Mouse (Mus musculus): ENCODE measurements around the gene Zc3h14. TPM values are rescaled to one million over a fixed set of nuclear protein-coding genes. Genes with fewer than 3 reads are reported as not detected.

Gene Zc3h14
- total and polyA plus RNA-seq, 3 experiments: 89.2 to 173 (median 120) TPM

DNA sequence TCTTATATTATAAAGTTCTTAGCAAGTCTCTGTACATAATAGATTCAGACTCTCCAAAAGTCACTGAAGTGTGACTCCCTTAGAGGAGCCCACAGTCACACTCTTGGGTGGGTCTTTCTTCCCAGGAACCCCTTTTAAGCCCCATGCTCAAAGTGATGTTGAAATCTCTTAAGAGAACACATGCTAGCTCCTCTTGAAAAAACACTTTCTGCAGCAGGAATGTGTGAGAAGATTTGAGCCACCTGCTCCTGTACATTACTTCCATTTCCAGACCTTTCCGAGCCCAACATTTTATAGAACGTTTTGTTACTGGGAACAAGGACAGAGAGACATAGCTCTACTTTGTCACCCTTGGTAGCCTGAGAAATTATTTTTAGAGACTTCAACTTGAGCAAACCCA, 88.1 kb downstream of the Zc3h14 start:
- Histone ChIP-seq H3K27me3 (replicated peaks) (no peaks in the 10 kb centered on the region), H3K27ac (ENCODE audit: insufficient read depth, low read depth) (no peak overlapping the region), H3K36me3 (replicated peaks in 1 of 2; ENCODE audit: control insufficient read depth in 1 of 2, insufficient read depth in 1 of 2, low read length in 1 of 2) (peaks cover 3 to 5% of the 10 kb centered on the region in 2 experiments), H3K4me1 (ENCODE audit: control insufficient read depth in 1 of 2, insufficient read depth in 2 of 2) (peaks cover 0 to 32% of the 10 kb centered on the region in 2 experiments; a peak in 2 of 4 replicates), H3K9ac (ENCODE audit: insufficient read depth, low read depth) (no peak overlapping the region), H3K4me2 (ENCODE audit: insufficient read depth, low read depth, poor library complexity, severe bottlenecking) (no peak overlapping the region), H3K9me3 (replicated peaks; ENCODE audit: low read length) (no peaks in the 10 kb centered on the region), H3K4me3 (replicated peaks in 1 of 3; ENCODE audit: low read depth in 2 of 3, low read length in 2 of 3, poor library complexity in 1 of 3) (no peak overlapping the region), H3K79me2 (replicated peaks; ENCODE audit: control insufficient read depth, extremely low read depth, insufficient read depth, poor library complexity, severe bottlenecking) (no peaks in the 10 kb centered on the region)
- TF ChIP-seq USF2 (conservative IDR thresholded peaks at IDR 0.05; ENCODE audit: low read depth, low read length) (no peak), JUN (IDR thresholded peaks at IDR 0.05; ENCODE audit: insufficient read depth, low read depth, low read length) (no peak), IRF4 (IDR thresholded peaks at IDR 0.05; ENCODE audit: low read depth, low read length) (no peak)
- no peak for DNase-seq (ENCODE audit: extremely low read depth)
- in situ Hi-C loops (cut with MboI; ENCODE audit: low pct_ligation_motif_present, low pct_unique_long_range_greater_than_20kb, low sequenced_read_pairs): no loop called here
- dilution Hi-C loops (cut with MboI; ENCODE audit: extremely low pct_ligation_motif_present, extremely low pct_unique_long_range_greater_than_20kb, low sequenced_read_pairs): no loop called here

DNA sequence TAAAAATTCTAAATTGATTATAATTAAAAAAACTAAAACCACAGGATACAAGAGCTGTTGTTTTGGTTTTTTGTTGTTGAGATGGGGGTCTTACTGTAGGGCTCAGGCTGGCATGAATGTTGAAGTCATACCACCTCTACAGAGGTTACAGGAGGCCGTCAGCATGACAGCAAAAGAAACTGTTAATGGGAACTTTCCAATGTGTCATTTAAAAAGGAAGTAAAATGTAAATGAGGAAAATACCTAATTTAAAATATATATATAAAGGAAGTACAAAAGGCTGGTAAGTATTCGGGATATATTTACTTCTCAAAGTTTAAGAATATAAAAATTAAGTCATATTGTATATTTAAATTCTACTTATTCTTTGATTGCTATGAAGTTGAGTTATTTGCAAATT, 88.7 kb downstream of the Zc3h14 start:
- dilution Hi-C loops (cut with MboI; ENCODE audit: extremely low pct_ligation_motif_present, extremely low pct_unique_long_range_greater_than_20kb, low sequenced_read_pairs) (no loop called here), in situ Hi-C loops (cut with MboI; ENCODE audit: low pct_ligation_motif_present, low pct_unique_long_range_greater_than_20kb, low sequenced_read_pairs) (no loop called here)
- Histone ChIP-seq H3K4me3 (replicated peaks in 1 of 3; ENCODE audit: low read depth in 2 of 3, low read length in 2 of 3, poor library complexity in 1 of 3) (no peak overlapping the region), H3K4me1 (ENCODE audit: control insufficient read depth in 1 of 2, insufficient read depth in 2 of 2) (peaks cover 0 to 38% of the 10 kb centered on the region in 2 experiments; a peak in 2 of 4 replicates), H3K27ac (ENCODE audit: insufficient read depth, low read depth) (no peak overlapping the region), H3K9me3 (replicated peaks; ENCODE audit: low read length) (no peaks in the 10 kb centered on the region), H3K27me3 (replicated peaks) (no peaks in the 10 kb centered on the region), H3K36me3 (replicated peaks in 1 of 2; ENCODE audit: control insufficient read depth in 1 of 2, insufficient read depth in 1 of 2, low read length in 1 of 2) (peaks cover 3 to 5% of the 10 kb centered on the region in 2 experiments), H3K4me2 (ENCODE audit: insufficient read depth, low read depth, poor library complexity, severe bottlenecking) (no peak overlapping the region; the same call in 1 of the 2 replicates), H3K79me2 (replicated peaks; ENCODE audit: control insufficient read depth, extremely low read depth, insufficient read depth, poor library complexity, severe bottlenecking) (no peaks in the 10 kb centered on the region), H3K9ac (ENCODE audit: insufficient read depth, low read depth) (no peak overlapping the region)
- TF ChIP-seq MAX (IDR thresholded peaks at IDR 0.05; ENCODE audit: low read length) (no peak), HCFC1 (IDR thresholded peaks at IDR 0.05; ENCODE audit: low read depth, low read length) (no peak), POLR2A (IDR thresholded peaks at IDR 0.05; ENCODE audit: low read depth, low read length) (no peak), JUND (conservative IDR thresholded peaks at IDR 0.05; ENCODE audit: low read depth, low read length) (0 out of 2 replicates have a peak, but pooled peaks have one; percentile 26), RCOR1 (conservative IDR thresholded peaks at IDR 0.05; ENCODE audit: low read depth, low read length) (no peak), MAZ (IDR thresholded peaks at IDR 0.05; ENCODE audit: low read depth, low read length) (no peak), GABPA (IDR thresholded peaks at IDR 0.05; ENCODE audit: insufficient replicate concordance, low read depth, low read length) (no peak), EP300 (IDR thresholded peaks at IDR 0.05; ENCODE audit: low read length) (peak; percentile 56; the same call in 1 of the 2 replicates), IRF4 (IDR thresholded peaks at IDR 0.05; ENCODE audit: low read depth, low read length) (peak; percentile 58; the same call in 1 of the 2 replicates), JUN (IDR thresholded peaks at IDR 0.05; ENCODE audit: insufficient read depth, low read depth, low read length) (0 out of 2 replicates have a peak, but pooled peaks have one; percentile 7), MEF2A (IDR thresholded peaks at IDR 0.05; ENCODE audit: borderline replicate concordance, low read depth, low read length) (no peak)
- DNase-seq (ENCODE audit: extremely low read depth): peak; percentile 22

Other genes with a start within 250 kb of the Zc3h14 start
- gene Kcnk10, start 168.7 kb upstream of the Zc3h14 start, total RNA-seq (2012; rRNA removed): 4.4 and 7.5 TPM in 2 replicates
- 3.8 and 4.3 TPM in 2 replicates for gene Kcnk10, start 168.7 kb upstream of the Zc3h14 start, total RNA-seq (2014; rRNA removed)
- 2.3 and 2.4 TPM in 2 replicates for gene Kcnk10, start 168.7 kb upstream of the Zc3h14 start, polyA plus RNA-seq (2012; ENCODE audit: insufficient read length, low read depth)
- gene Spata7, start 118.8 kb upstream of the Zc3h14 start, total RNA-seq (2012; rRNA removed): 6.2 and 7.8 TPM in 2 replicates
- gene Spata7, start 118.8 kb upstream of the Zc3h14 start, total RNA-seq (2014; rRNA removed): 9.4 and 10.2 TPM in 2 replicates
- 7.0 and 8.2 TPM in 2 replicates for gene Spata7, start 118.8 kb upstream of the Zc3h14 start, polyA plus RNA-seq (2012; ENCODE audit: insufficient read length, low read depth)
- gene Ptpn21, start 9.6 kb upstream of the Zc3h14 start, total RNA-seq (2012; rRNA removed): 3.0 and 3.5 TPM in 2 replicates
- 1.7 and 2.2 TPM in 2 replicates for gene Ptpn21, start 9.6 kb upstream of the Zc3h14 start, total RNA-seq (2014; rRNA removed)
- 5.1 and 5.8 TPM in 2 replicates for gene Ptpn21, start 9.6 kb upstream of the Zc3h14 start, polyA plus RNA-seq (2012; ENCODE audit: insufficient read length, low read depth)
- gene Eml5, start 154.5 kb downstream of the Zc3h14 start, total RNA-seq (2012; rRNA removed): 4.0 and 5.9 TPM in 2 replicates
- 1.5 and 1.8 TPM in 2 replicates for gene Eml5, start 154.5 kb downstream of the Zc3h14 start, total RNA-seq (2014; rRNA removed)
- 2.7 and 3.4 TPM in 2 replicates for gene Eml5, start 154.5 kb downstream of the Zc3h14 start, polyA plus RNA-seq (2012; ENCODE audit: insufficient read length, low read depth)
- 4.9 and 5.0 TPM in 2 replicates for gene Ttc8, start 173.6 kb downstream of the Zc3h14 start, total RNA-seq (2012; rRNA removed)
- gene Ttc8, start 173.6 kb downstream of the Zc3h14 start, total RNA-seq (2014; rRNA removed): 6.8 and 9.4 TPM in 2 replicates
- gene Ttc8, start 173.6 kb downstream of the Zc3h14 start, polyA plus RNA-seq (2012; ENCODE audit: insufficient read length, low read depth): 3.2 and 4.5 TPM in 2 replicates